Mouse (Mus musculus) CH12F3 (cell line): ENCODE measurements around the gene Ttc24.

ENCODE experiments used
- in situ Hi-C: fragments of 300-500 bp; cut with MboI; formaldehyde crosslinking; loops from 2 replicates; pipeline ENCODE4 v1.14.3; 2020; ENCODE audit warnings: low sequenced_read_pairs

Ttc24 gene

DNA sequence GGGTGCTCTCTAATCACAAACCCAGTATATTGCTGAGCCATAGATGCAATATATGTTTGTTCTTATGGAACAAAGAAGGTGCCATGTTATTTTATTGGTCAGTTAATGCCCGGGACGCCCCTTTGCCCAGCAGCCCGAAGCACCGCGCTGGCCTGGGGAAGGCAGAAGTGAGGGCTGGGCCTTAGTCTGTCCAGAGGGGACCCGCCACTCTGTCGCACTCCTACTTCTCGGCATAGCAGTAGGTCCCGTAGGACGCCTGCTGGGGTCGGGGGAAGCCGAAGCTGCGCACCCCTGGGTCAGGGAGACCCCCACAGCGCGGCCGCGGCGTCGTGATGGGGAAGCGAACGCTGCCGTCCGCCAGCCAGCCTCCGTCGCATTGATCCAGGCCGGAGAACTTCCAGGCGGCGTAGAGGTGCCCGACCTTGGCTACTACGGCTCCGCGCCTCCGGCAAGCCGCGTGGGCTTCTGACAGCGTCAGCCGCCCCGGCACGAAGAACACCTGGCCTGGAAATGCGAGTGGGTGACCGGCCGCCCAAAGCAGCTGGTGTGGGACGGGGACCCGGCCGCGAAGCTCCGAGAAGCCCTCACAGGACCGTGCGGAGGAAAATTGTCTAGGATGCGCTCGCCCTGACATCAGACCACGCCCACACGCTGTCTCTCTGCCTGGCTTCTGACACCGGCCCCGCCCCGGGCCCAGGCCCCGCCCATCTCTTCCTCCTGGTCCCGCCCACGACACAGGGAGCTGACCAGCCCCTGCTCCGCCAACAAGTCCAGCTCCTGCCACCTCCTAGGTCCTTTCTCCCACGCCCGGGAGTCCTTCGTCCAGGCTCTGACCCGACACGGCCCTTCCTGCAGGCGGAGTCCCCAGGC lies 55.5 kb downstream of the Ttc24 start:
- in situ Hi-C loops, result no loop called here
